Comparison of ENCODE assay signal across 21 mouse cellular contexts in the genomic region with DNA sequence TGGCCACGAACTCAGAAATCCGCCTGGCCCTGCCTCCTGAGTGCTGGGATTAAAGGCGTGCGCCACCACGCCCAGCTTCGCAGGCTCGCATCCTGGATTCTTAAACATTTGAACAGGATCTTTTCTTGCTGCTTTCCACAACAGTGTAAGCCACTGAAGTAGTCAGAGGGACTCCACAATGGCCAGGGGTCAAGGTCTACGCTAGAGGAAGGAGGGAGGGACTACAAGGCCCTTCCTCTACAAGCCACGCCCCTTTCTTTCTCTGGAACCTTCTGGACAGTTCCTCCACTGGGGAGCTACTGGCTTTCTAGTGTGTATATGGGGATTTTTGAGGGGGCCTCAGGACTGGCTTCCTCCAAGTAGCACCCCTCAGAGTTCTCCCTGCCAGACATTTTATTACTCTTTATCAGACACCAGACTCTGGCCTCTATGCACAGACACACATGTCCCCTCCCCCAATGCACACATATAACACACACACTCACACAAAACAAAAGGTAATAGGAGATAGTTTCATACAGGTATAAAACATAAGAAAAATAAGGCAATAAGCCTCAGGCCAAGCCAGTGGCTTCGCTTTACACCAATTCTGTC. TPM values are rescaled to one million over a fixed set of nuclear protein-coding genes. Genes with fewer than 3 reads are reported as not detected.
DNase-seq lines count a peak whose midpoint lies in the region; ATAC-seq lines count a peak whose summit lies in the region.
"Had no signal": no experiment of that assay in that cellular context is flagged by ENCODE, and none has a peak within 500 bp of the region (broad histone marks: within the 10 kb centered on the region; RNA-seq: fewer than 3 reads in every experiment).

No protein-coding gene starts in this region.

- H3K4me3 ChIP-seq in hindbrain, embryonic 10.5 days = no peak overlapping the region
- no peak overlapping the region for H3K4me3 ChIP-seq in hindbrain, embryonic 11.5 days (ENCODE audit: low read depth, low read length)
- H3K4me3 ChIP-seq: embryonic facial prominence, embryonic 10.5 days; erythroblast, embryonic 14.5 days; hindbrain, embryonic 12.5 days; liver, embryonic 15.5 days; midbrain, embryonic 13.5 days had no signal

- WGBS in hindbrain, embryonic 10.5 days = 93% methylated on average over 10 of the region's 10 CpGs
- 89% methylated on average over 10 of the region's 10 CpGs for WGBS in hindbrain, embryonic 11.5 days
- 45% methylated on average over 10 of the region's 10 CpGs for WGBS in large intestine, adult 2 months

- no peak overlapping the region for H3K4me2 ChIP-seq in hindbrain, embryonic 11.5 days (replicated peaks; ENCODE audit: low read depth, low read length)
- H3K4me2 ChIP-seq: hindbrain, embryonic 12.5 days; liver, embryonic 15.5 days; midbrain, embryonic 13.5 days had no signal

- ATAC-seq in hindbrain, embryonic 11.5 days (ENCODE audit: low FRiP score) = no peak
- no peak for ATAC-seq in monocyte, adult 5-6 weeks (replicated peaks; ENCODE audit: insufficient number of reproducible peaks, low FRiP score, low TSS enrichment, poor library complexity, severe bottlenecking)
- no peak for ATAC-seq in CD4-positive, CD25-positive, alpha-beta regulatory T cell, adult 4 months
- ATAC-seq: forebrain, postnatal 0 days; midbrain, embryonic 13.5 days had no signal

- H3K9me3 ChIP-seq in hindbrain, embryonic 10.5 days = no peaks in the 10 kb centered on the region
- H3K9me3 ChIP-seq in hindbrain, embryonic 11.5 days (ENCODE audit: control insufficient read depth, low read length) = no peaks in the 10 kb centered on the region
- H3K9me3 ChIP-seq: embryonic facial prominence, embryonic 10.5 days; hindbrain, embryonic 12.5 days; liver, embryonic 15.5 days; midbrain, embryonic 13.5 days had no signal

- H3K27me3 ChIP-seq in hindbrain, embryonic 10.5 days (ENCODE audit: insufficient read depth, poor library complexity, severe bottlenecking) = 0 out of 2 replicates have a peak, but pooled peaks cover 3% of the 10 kb centered on the region
- H3K27me3 ChIP-seq in hindbrain, embryonic 11.5 days (ENCODE audit: control insufficient read depth, insufficient read depth, low read length) = no peaks in the 10 kb centered on the region
- H3K27me3 ChIP-seq: CH12.LX; midbrain, embryonic 13.5 days had no signal

- DNase-seq in hindbrain, embryonic 10.5 days (ENCODE audit: low spot score) = no peak
- no peak for DNase-seq in hindbrain, embryonic 11.5 days (ENCODE audit: low spot score)
- DNase-seq in 416B (ENCODE audit: low read depth) = peak; percentile 20
- peak; percentile 62 for DNase-seq in ES-CJ7 (ENCODE audit: low read depth, low spot score)
- DNase-seq in large intestine, adult 2 months (ENCODE audit: low read depth, low spot score) = peak; percentile 54
- DNase-seq: cerebellum, adult 11-12 months; cerebellum, postnatal 36 days; forebrain, postnatal 0 days; gastrocnemius, postnatal 14 days; layer of hippocampus, postnatal 36 days; left cerebral cortex, postnatal 4 days; right cerebral cortex, postnatal 14 days; thymus, adult 2 months had no signal

- no peaks in the 10 kb centered on the region for H3K36me3 ChIP-seq in hindbrain, embryonic 10.5 days
- no peaks in the 10 kb centered on the region for H3K36me3 ChIP-seq in hindbrain, embryonic 11.5 days (ENCODE audit: control insufficient read depth, insufficient read depth, low read length)
- H3K36me3 ChIP-seq: embryonic facial prominence, embryonic 10.5 days; hindbrain, embryonic 12.5 days; liver, embryonic 15.5 days; midbrain, embryonic 13.5 days had no signal

- H3K9ac ChIP-seq in hindbrain, embryonic 11.5 days (ENCODE audit: low read depth, low read length) = no peak overlapping the region
- H3K9ac ChIP-seq: forebrain, postnatal 0 days; hindbrain, embryonic 12.5 days; liver, embryonic 15.5 days; midbrain, embryonic 13.5 days had no signal

- H3K4me1 ChIP-seq in hindbrain, embryonic 10.5 days (replicated peaks) = peaks cover 64% of the 10 kb centered on the region
- H3K4me1 ChIP-seq in hindbrain, embryonic 11.5 days (replicated peaks; ENCODE audit: control insufficient read depth, insufficient read depth, low read length) = 0 out of 2 replicates have a peak, but pooled peaks cover 2% of the 10 kb centered on the region

- H3K27ac ChIP-seq in hindbrain, embryonic 10.5 days = 0 out of 2 replicates have a peak overlapping the region, but pooled peaks have one; percentile 23
- no peak overlapping the region for H3K27ac ChIP-seq in hindbrain, embryonic 11.5 days (ENCODE audit: low read depth, low read length)
- H3K27ac ChIP-seq: embryonic facial prominence, embryonic 10.5 days; hindbrain, embryonic 12.5 days; liver, embryonic 15.5 days; midbrain, embryonic 13.5 days had no signal

RNA-seq across cellular contexts. Expression of gene Rtn4rl1, which starts 53.7 kb away (rescaled TPM):
- 2.5 and 2.8 TPM in 2 replicates for polyA plus RNA-seq in hindbrain, embryonic 10.5 days (2016; fragmentation: Nextera tagmentation; extraction: Ambion mirVana)
- polyA plus RNA-seq in hindbrain, embryonic 11.5 days (2014; fragmentation: Nextera tagmentation; extraction: Ambion mirVana) = 2.4 and 2.8 TPM in 2 replicates
- 4.1 and 5.9 TPM in 2 replicates for polyA plus RNA-seq in large intestine, adult 2 months (2012; rRNA removed)
- total RNA-seq in monocyte, adult 5-6 weeks (2017) = 1.5 to 3.6 TPM (median 2.2 TPM) in 3 replicates
- polyA plus RNA-seq in CD4-positive, CD25-positive, alpha-beta regulatory T cell, adult 4 months (2017; shearing (Covaris generic)) = 1 to 10 TPM; 1.5 to 1.8 TPM
- polyA plus RNA-seq: erythroblast, embryonic 14.5 days had no signal

RNA-seq across cellular contexts. Expression of gene Dph1, which starts 56.2 kb away (rescaled TPM):
- 23.2 and 24.2 TPM in 2 replicates for polyA plus RNA-seq in hindbrain, embryonic 10.5 days (2016; fragmentation: Nextera tagmentation; extraction: Ambion mirVana)
- polyA plus RNA-seq in hindbrain, embryonic 11.5 days (2014; fragmentation: Nextera tagmentation; extraction: Ambion mirVana) = 14.1 and 18.8 TPM in 2 replicates
- 24.8 and 29.7 TPM in 2 replicates for polyA plus RNA-seq in large intestine, adult 2 months (2012; rRNA removed)
- total RNA-seq in monocyte, adult 5-6 weeks (2017) = 3.0 to 22.9 TPM (median 3.2 TPM) in 3 replicates
- polyA plus RNA-seq in CD4-positive, CD25-positive, alpha-beta regulatory T cell, adult 4 months (2017; shearing (Covaris generic)) = 10 to 100 TPM; 11.0 to 20.6 TPM

Comparison
In these comparisons a context has a peak if more than half of its experiments do, and no peak if none do; other contexts are left out.
1. DNase-seq: peak in 416B (single experiment), ES-CJ7 (single experiment) and large intestine, adult 2 months (single experiment); none in hindbrain, embryonic 10.5 days (single experiment) and hindbrain, embryonic 11.5 days (single experiment).